Mouse (Mus musculus): ENCODE measurements at regions not wholly inside any gene's neighbourhood (a gene's known extent, or its start where the extent isn't known, plus 50 kb on each side); places are given as distances from the start of the nearest gene placed in this dataset.

- peak; percentile 24; the same call in 1 of the 2 replicates for TF ChIP-seq CTCF (conservative IDR thresholded peaks at IDR 0.05; ENCODE audit: insufficient read depth, insufficient read length, low read depth, low read length)
- no peak for TF ChIP-seq POLR2A (IDR thresholded peaks at IDR 0.05; ENCODE audit: low read depth, low read length)
Observed at GRCm38 (mm10) chr15:97150983-97151735, 95.4 kb upstream of the Slc38a4 start.

Measured in kidney, adult 2 months (tissue).